Mouse (Mus musculus) inflammation-experienced regulatory T-cells, adult 6 months (primary cell): Measurements from ENCODE around the gene Rnf26. TPM values are rescaled to one million over a fixed set of nuclear protein-coding genes. Genes with fewer than 3 reads are reported as not detected.

ENCODE experiments used
- ATAC-seq: one replicate; pipeline ENCODE4 v1.8.0; 2017
- polyA plus RNA-seq, 3 experiments: library from polyadenylated mRNA; unstranded; fragments of 100-300 nt; shearing (Covaris generic); gene quantifications; one replicate each; pipeline ENCODE4 v1.2.1; 2017

The Rnf26 gene
- polyA plus RNA-seq, 3 experiments from 2014 or later = 3.9 to 8.2 (median 6.0) TPM

- ATAC-seq = no peak
Observed at GRCm38 (mm10) chr9:44074395-44075275, 38.7 kb downstream of the Rnf26 start.

DNA sequence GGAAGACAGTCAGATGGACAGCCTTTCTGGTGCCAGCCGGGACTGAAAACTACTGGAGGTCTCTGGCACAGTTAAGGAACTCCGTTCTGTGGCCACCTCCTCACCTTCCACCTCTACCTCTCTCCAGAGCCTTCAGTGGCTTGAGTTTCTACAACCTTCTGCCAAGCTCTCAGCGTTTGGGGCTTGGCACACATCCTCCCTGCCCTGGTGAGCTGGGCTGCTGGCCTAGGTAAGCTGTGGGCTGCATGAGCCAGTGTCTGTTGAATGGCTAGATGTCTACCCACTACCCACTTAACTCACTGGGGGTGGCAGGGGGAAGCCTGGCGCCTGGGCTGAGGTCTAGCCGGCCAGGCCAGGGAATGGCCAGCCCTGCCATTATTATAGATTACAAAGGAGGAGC lies 40.2 kb downstream of the Rnf26 start:
- ATAC-seq = no peak

- ATAC-seq = no peak
Observed at GRCm38 (mm10) chr9:44072599-44072915, 40.8 kb downstream of the Rnf26 start.

DNA sequence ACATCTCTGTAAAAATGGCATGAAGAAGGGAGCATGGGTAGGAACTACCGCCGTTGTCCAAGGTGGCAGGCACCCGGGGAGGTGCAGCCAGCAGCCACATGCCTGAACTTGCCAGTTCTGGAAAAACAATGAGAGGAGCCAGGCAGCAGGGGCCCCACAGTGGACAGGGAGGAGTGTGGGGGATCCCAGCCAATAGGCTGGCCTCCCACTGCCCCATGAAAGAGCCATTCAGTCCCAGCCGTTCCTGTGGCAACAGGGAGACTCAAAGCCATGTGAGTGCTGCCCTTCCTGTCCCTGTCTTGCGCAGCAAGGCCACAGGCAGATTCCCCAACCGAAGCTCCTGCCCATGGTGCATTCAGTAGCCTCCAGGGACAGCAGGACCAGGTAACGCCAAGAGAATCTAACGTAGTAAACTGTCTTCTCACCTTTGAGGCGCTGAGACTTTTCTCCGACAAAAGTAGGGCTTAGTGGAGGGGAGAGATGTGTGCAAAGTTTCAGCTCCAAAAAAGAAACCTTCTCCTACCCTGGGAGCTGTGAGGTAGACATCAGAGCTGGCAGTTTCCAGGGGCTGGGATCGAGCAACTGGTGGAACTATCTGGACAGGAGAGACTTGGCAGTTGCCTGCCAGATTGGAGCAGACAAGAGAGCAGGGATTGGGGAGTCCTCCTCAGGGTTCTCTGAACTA lies 41.3 kb downstream of the Rnf26 start:
- no peak for ATAC-seq

DNA sequence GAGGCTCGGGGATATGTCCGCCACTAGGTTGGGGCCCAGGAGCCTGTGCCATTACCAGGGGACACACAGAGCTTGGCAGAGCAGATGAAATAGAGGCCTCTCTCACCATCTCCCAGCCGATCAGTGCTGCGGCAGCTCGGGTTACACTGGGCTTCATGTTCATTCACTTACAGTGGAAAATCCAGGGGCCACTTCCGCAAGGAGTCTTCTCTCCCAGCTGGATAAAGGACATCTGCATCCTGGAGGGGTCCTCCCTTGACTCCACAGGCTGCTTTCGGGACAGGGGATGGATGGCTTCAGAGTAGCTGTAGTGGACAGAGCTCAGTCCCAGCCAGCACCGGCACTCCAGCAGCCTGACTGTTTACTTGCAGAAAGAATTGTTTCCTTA lies 42.5 kb downstream of the Rnf26 start:
- no peak for ATAC-seq

DNA sequence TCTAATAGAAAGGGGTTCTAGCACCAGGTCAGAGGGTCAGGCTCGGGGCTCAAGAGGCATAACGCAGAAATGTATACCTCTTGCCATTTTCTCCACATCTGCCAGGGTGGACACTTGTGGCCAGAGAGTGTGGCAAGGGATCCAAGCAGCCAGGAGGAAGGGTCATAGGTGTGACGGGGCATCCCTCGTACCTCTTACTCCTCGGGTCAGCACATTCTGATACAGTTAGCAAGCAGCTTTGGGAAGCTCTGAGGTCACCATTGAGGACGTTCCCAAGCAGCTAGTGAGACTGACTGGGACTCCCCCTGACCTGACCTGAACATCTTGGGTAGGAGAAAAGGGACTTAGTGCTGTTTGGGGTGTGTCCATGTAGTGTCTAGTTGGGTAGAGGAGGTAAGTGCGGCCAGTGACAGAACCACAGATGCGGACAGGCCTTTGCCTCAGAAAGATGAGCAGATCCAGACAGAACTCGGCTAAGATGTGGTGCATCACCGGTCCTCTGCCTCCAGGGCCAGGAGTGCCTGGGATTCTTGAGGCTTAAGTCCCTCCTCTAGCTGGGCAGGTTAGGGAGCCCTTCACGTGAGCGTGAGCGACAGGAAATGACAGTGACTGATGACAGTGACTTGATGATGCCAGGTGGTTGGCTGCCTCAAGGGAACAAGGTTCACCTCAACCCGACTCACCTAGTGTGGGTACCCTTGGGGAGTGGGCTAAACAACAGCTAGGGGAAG lies 43.0 kb downstream of the Rnf26 start:
- ATAC-seq = no peak

- ATAC-seq = no peak
Observed at GRCm38 (mm10) chr9:44069252-44069651, 44.1 kb downstream of the Rnf26 start.

- ATAC-seq = no peak
Observed at GRCm38 (mm10) chr9:44067960-44068330, 45.4 kb downstream of the Rnf26 start.

DNA sequence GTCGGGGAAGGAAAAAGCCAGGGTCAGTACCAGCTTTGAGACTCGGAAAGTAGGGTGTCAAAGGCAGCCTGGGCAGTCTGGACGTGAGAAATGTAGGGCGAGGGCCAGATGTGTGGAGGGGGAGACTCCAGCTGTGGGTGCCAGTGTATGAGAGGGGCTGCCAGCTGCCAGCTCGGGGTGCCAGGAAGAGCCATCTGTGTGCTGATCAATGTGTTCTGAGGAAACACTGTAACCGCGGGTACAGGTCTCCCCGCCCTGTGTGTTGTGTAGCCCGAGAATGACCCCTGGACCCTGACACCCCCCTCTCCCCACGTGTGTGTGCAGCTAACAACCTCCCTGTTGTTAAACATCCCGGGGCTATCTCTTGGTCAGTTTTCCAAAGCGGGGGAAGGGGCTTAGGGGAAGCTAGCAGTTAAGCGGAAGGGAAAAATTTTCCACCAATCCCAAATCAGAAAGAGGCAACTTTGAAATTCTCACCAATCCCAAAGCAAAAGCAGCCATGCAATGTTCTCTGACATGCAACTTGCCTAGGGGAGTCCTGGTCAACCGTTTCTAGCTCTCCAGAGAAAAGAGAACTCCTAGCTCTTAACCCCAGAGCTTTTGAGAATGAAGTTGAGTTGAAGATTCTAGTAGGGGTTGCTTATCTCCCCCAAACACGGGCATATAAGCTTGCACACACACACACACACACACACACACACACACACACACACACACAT lies 45.9 kb downstream of the Rnf26 start:
- peak; percentile 27 for ATAC-seq

- ATAC-seq = peak; percentile 99
Observed at GRCm38 (mm10) chr9:44066785-44067225, 46.5 kb downstream of the Rnf26 start, which contains the start of gene Usp2. Usp2 (plus strand) TSS chr9:44067021.

DNA sequence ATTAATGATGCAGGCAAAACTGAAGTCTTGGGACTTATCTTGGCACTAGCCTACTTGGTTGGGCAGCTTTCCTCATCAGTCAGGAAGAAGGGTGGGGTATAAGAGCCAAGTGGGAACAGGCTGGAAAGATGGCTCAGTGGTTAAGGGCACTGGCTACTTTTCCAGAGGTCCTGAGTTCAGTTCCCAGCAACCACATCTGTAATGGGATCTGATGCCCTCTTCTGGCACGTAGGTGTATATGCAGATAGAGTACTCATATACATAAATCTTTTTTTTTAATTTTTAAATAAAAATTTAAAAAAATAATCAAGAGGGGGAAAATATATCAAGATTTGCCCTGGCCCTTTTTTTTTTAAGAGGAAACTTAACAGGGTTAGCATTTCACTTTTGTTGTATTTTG lies 48.1 kb downstream of the Rnf26 start:
- no peak for ATAC-seq

DNA sequence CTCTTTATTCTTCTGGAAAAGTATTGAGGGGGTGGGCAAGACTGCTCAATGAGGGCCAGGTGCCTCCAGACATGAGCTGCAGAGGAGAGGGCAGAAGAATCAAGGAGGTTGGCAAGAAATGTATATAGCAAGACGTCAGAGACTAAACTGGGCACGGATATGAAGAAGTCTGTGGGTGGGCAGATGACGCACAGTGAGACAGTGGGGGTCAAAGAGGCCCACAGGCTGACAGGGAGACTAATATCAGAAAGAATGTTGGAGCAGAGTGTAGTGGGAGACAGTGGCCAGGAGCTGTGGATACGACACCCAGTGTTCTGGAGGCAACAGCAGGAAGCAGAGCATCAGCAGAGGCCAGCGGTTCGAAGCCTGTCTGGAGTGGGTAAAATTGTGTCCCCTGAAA lies 54.7 kb downstream of the Rnf26 start:
- no peak for ATAC-seq

GRCm38 (mm10) chr9:44053936-44054335 lies 59.4 kb downstream of the Rnf26 start:
- ATAC-seq = no peak

DNA sequence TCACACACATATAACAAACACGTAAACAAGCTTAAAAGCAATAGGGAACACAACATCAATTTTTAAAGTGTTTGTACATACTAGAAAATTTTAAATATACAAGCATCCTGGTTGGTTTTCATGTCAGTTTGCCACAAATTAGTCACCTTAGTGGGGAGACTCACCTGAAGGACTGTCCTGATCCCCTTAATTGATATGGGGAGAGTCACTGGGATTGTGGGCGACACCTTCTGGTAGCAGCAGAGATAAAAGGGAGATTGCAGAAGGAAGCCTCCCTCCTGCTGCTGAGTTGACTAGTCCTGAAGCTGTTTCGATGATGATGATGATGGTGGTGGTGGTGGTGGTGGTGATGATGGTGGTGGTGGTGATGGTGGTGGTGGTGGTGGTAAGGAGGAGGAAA lies 60.5 kb downstream of the Rnf26 start:
- no peak for ATAC-seq

GRCm38 (mm10) chr9:44049381-44050165 lies 63.7 kb downstream of the Rnf26 start:
- ATAC-seq = no peak

DNA sequence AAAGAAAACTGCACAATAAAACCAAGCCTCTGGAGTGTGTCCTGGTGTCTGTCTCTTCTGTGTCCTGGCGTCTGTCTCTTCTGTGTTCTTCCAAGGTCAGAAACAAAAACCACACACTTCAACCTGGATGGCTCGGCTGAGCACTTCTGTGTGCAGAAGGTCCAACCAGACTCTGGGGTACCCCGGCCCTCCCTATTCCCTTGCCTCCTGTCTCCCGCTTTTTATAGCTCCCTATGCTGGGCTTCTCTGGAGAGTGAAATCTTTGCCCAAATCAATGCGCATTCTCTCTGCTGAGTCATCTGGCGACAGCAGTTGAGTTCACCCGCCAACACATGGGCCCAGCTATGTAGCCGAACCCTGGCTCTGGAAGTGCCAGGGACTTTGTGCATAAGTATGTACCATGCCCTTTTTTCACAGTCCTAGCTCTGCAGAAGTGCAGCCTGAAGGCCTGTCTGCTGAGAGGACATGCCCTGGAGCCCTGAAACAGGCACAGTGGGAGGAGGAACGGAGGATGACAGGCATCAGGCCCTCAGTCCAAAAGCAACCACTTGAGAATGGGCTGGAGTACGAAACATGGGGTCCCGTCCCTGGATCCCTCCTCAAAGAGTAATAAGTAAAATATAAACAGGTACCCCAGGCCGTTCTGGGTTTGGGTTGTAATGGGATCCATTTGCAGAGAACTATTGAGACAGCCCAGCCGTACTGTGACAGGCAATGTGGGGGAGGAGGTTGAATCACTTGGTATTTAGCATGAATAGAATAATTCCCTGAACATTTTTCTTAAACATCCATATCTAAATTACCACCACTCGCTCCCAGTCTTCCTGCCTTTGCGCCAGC lies 64.6 kb downstream of the Rnf26 start:
- no peak for ATAC-seq

DNA sequence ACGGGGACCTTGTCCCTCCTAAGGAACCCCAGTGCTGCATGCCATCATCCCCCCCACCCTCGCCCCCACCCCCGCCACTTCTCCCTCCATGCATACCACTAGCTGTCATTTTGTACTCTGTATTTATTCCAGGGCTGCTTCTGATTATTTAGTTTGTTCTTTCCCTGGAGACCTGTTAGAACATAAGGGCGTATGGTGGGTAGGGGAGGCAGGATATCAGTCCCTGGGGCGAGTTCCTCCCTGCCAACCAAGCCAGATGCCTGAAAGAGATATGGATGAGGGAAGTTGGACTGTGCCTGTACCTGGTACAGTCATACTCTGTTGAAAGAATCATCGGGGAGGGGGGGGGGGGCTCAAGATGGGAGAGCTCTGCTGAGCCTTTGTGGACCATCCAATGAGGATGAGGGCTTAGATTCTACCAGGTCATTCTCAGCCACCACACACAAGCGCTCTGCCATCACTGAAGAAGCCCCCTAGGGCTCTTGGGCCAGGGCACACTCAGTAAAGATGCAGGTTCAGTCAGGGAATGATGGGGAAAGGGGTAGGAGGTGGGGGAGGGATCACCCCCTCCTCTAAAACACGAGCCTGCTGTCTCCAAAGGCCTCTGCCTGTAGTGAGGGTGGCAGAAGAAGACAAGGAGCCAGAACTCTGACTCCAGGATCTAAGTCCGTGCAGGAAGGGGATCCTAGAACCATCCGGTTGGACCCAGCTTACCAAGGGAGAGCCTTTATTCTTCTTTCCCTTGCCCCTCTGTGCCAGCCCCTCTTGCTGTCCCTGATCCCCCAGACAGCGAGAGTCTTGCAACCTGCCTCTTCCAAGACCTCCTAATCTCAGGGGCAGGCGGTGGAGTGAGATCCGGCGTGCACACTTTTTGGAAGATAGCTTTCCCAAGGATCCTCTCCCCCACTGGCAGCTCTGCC lies 65.5 kb downstream of the Rnf26 start:
- no peak for ATAC-seq

GRCm38 (mm10) chr9:44047071-44047470 lies 66.2 kb downstream of the Rnf26 start:
- peak; percentile 61 for ATAC-seq

DNA sequence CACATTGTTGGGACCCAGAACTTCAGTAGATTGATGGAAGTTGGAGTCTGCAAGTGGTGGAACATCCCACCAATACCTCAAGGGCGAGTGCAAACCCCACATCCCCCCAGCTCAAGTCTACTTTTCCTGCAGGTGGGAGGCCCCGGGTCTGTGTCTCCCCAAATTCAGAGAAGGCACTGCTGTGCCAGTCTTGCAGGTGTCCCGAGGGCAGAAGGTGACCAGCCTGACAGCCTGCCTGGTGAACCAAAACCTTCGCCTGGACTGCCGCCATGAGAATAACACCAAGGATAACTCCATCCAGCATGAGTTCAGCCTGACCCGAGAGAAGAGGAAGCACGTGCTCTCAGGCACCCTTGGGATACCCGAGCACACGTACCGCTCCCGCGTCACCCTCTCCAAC lies 66.9 kb downstream of the Rnf26 start:
- no peak for ATAC-seq

- no peak for ATAC-seq
Observed at GRCm38 (mm10) chr9:44045884-44046272, 67.4 kb downstream of the Rnf26 start.
